Mouse (Mus musculus) monocyte, adult 5-6 weeks (primary cell): ENCODE results near the gene Cacna1f. TPM values are rescaled to one million over a fixed set of nuclear protein-coding genes. Genes with fewer than 3 reads are reported as not detected.
A peak's percentile ranks its signal among the peaks of the same experiment; 100 is the strongest.

ENCODE experiments used
- ATAC-seq: fragments of 153-309, 156-312 bp; replicated peaks from 2 replicates; pipeline ENCODE4 v1.8.0; 2017; ENCODE audit warnings: mild to moderate bottlenecking; ENCODE audit not compliant: low TSS enrichment, insufficient number of reproducible peaks, severe bottlenecking, poor library complexity, low FRiP score
- total RNA-seq: library from RNA; stranded (forward); fragments of 200-1000, 200-491, 200-594 nt; gene quantifications from 3 replicates; pipeline ENCODE4 v1.2.3, GENCODE M21; 2017

Cacna1f gene
- total RNA-seq, 1 experiment from 2014 or later, result 0.10 TPM

- peak; percentile 48 for ATAC-seq
Measured at GRCm38 (mm10) chrX:7670390-7670881, 63.6 kb downstream of the Cacna1f start.

GRCm38 (mm10) chrX:7670921-7671623 lies 64.2 kb downstream of the Cacna1f start, which contains the start of gene Plp2:
Plp2 (minus strand) TSS chrX:7671390.
- ATAC-seq, result 0 out of 2 replicates have a peak, but pooled peaks have one; percentile 16

GRCm38 (mm10) chrX:7672739-7673138 lies 65.9 kb downstream of the Cacna1f start:
- ATAC-seq, result no peak

GRCm38 (mm10) chrX:7673578-7674281 lies 66.8 kb downstream of the Cacna1f start:
- ATAC-seq, result peak; percentile 42

- ATAC-seq, result no peak
Measured at GRCm38 (mm10) chrX:7674284-7675000, 67.6 kb downstream of the Cacna1f start.

GRCm38 (mm10) chrX:7675001-7675380 lies 68.1 kb downstream of the Cacna1f start:
- ATAC-seq, result no peak

GRCm38 (mm10) chrX:7678986-7679385 lies 72.1 kb downstream of the Cacna1f start:
- no peak for ATAC-seq

- peak; percentile 95 for ATAC-seq
Measured at GRCm38 (mm10) chrX:7679405-7680056, 72.6 kb downstream of the Cacna1f start.

- no peak for ATAC-seq
Measured at GRCm38 (mm10) chrX:7680057-7680412, 73.2 kb downstream of the Cacna1f start.

GRCm38 (mm10) chrX:7680864-7681263 lies 74.0 kb downstream of the Cacna1f start, which contains the start of gene Magix:
Magix (minus strand) TSS chrX:7681251.
- no peak for ATAC-seq

Other genes with a start within 250 kb of the Cacna1f start
- 0.49 to 1.9 TPM (median 1.4 TPM) in 3 replicates for gene Usp27x, start 231.3 kb upstream of the Cacna1f start, total RNA-seq
- gene Foxp3, start 33.4 kb upstream of the Cacna1f start, total RNA-seq, result 0.68 TPM in 1 of 3 replicates, not detected in the others
- 0.85 to 3.4 TPM in 2 of 3 replicates, not detected in the other for gene Ppp1r3f, start 32.8 kb upstream of the Cacna1f start, total RNA-seq
- 10.1 to 16.2 TPM (median 15.0 TPM) in 3 replicates for gene Ccdc22, start 1.6 kb upstream of the Cacna1f start, total RNA-seq
- 1.7 to 5.0 TPM in 2 of 3 replicates, not detected in the other for gene Syp, start 31.4 kb downstream of the Cacna1f start, total RNA-seq
- gene Prickle3, start 50.2 kb downstream of the Cacna1f start, total RNA-seq, result 8.0 to 14.9 TPM (median 10.3 TPM) in 3 replicates
- gene Plp2, start 64.3 kb downstream of the Cacna1f start, total RNA-seq, result 38.4 to 68.2 TPM (median 39.7 TPM) in 3 replicates
- not detected in 3 replicates for gene Magix, start 74.2 kb downstream of the Cacna1f start, total RNA-seq
- 46.2 to 57.8 TPM (median 57.1 TPM) in 3 replicates for gene Gpkow, start 90.0 kb downstream of the Cacna1f start, total RNA-seq
- 27.2 to 41.6 TPM (median 36.4 TPM) in 3 replicates for gene Wdr45, start 107.2 kb downstream of the Cacna1f start, total RNA-seq
- gene Gm45208, start 115.2 kb downstream of the Cacna1f start, total RNA-seq, result 0.75 TPM in 1 of 3 replicates, not detected in the others
- gene Praf2, start 121.4 kb downstream of the Cacna1f start, total RNA-seq, result 6.3 to 9.0 TPM (median 6.8 TPM) in 3 replicates
- gene Ccdc120, start 143.8 kb downstream of the Cacna1f start, total RNA-seq, result not detected in 3 replicates
- gene Tfe3, start 155.5 kb downstream of the Cacna1f start, total RNA-seq, result 14.5 to 27.8 TPM (median 20.8 TPM) in 3 replicates
- gene Gripap1, start 182.7 kb downstream of the Cacna1f start, total RNA-seq, result 67.2 to 156 TPM (median 123 TPM) in 3 replicates
- gene Kcnd1, start 215.2 kb downstream of the Cacna1f start, total RNA-seq, result 1.3 TPM in 1 of 3 replicates, not detected in the others
- gene Otud5, start 234.3 kb downstream of the Cacna1f start, total RNA-seq, result 79.5 to 120 TPM (median 107 TPM) in 3 replicates